Mouse (Mus musculus) left cerebral cortex, adult 11 months (tissue): ENCODE data around the gene Cpox.

Source experiments
- DNase-seq: peaks from one replicate; pipeline ENCODE4 v3.0.0; 2022; ENCODE audit warnings: low spot score

Cpox gene

DNA sequence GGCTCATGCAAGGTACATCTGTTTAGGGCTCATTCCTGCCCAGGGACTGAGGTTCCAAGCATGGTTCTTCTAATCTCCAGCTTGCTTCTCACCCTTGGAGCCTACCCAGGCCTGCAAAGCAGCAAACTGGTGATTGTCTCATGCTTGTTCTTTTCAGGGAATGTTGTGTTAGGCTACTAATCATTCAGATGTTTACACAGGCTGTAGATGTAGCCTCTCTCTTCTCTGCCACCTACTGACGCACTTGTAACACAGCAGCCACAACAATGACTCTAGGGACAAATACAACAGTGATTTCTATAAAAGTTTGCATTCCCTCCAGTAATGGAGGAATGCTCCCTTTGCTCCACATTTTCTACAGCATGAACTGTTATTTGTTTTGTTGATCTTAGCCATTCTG is 81.2 kb downstream of the Cpox start:
- no peak for DNase-seq

DNA sequence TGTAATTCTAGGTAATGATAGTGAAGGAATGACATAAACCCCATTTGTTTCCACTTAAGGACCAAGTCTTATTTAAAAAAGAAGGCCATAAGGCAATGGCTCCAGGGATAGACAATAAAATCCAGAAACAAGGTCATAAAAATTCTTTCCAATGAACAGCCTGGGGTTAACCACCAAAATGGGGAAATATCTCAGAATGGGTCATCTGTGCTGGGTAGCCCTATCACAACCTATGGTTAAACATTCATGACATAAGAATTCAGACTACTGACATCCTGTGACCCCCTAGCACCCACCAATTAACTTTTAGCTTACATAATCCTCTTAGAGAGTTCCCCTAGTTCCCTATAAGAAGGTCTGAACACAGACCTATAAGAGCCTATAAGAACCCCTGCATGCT is 86.1 kb downstream of the Cpox start:
- DNase-seq = no peak

DNA sequence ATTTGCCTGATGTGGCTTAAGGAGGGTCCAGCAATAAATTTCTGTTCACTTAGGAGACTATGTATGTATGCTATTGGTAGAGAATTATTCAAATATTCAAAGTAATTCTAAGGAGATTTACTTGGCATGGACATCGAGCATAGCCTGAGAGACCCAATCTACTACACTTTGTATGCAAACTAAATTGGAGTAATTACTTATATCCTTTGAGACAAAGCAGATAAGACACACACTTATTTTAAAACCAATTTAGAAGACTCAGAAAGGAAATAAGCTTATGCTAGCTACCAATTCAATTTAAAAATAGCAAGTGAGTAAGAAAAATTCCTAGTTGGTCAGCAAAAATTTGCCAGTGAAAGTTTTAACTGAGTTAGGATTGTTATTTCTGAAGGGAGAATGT is 93.0 kb downstream of the Cpox start, which contains the start of gene Olfr172:
Gene Olfr172, minus strand, starts transcription at position 101 of the 400 bp plus-strand sequence.
- no peak for DNase-seq
